Mouse (Mus musculus) telencephalon, adult 2 months (tissue): Measurements from ENCODE around the gene Sectm1b.
A peak's percentile ranks its signal among the peaks of the same experiment; 100 is the strongest.

ENCODE experiments used
- DNase-seq: peaks from one replicate; pipeline ENCODE4 v3.0.0-alpha.2; 2011; ENCODE audit warnings: low read depth, low spot score

Sectm1b gene

DNA sequence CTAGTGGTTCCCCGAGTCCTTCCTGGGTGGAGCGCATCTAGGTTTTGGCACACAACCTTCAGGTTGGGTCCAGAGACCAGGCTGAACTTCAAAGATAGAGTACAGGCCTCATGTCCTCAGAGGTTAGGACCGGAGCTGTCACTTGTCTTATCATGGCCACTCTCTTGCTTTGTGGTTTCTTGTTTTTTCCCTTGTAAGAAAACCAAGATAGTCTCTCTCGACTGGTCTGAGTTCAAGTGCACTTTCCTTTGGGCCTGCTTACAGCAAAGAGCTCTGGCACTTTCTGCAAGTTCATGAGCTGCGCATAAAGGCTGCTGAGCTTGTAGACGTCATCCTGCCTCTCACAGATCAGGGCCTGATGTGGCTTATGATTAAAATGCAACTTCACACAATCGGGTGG, 36.1 kb downstream of the Sectm1b start:
- no peak for DNase-seq

- no peak for DNase-seq
Observed at GRCm38 (mm10) chr11:121024163-121024562, 39.2 kb downstream of the Sectm1b start.

- no peak for DNase-seq
Observed at GRCm38 (mm10) chr11:121019501-121019900, 43.9 kb downstream of the Sectm1b start.

DNA sequence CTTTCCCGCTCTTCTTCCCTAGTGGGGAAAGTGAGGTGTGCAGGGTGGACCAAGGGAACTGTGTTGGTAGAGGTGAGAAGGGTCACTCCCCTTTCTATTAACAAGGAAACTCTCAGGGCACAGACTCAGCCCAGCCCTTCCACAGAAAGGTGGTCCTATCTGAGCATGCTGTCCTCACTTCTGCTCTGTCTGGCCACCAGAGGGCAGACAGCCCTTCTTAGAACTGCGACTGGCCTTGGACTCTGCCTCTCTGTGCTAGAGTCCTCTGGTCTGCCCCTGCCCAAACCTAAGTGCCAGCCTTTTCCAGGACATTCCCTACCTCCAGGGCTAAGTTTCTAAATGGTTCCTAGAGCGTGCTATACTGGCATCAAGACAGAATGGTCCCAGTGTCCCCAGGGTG, 45.7 kb downstream of the Sectm1b start:
- DNase-seq, result no peak

- no peak for DNase-seq
Observed at GRCm38 (mm10) chr11:121015472-121015871, 47.9 kb downstream of the Sectm1b start.

DNA sequence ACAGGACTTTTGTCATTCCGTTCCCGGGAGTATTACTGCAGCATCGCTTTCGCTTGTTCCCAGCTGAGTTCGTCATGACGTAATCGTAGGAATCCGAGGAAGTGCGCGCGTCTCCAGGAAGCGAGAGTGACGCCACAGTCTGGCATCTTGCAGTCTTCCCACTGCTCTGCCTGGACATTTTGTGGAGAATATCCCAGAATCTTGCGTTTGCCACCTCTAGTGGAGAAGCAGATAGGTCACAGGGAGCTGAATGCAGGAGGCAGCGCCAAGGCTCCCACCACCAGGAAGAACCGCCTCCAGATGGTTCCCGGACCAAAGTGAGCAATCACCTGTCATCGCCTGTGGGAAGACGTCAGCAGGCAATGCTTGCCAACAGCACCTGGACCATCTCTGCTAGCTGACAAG, 48.5 kb downstream of the Sectm1b start:
- peak; percentile 71 for DNase-seq

- no peak for DNase-seq
Observed at GRCm38 (mm10) chr11:121013656-121014055, 49.7 kb downstream of the Sectm1b start.

DNA sequence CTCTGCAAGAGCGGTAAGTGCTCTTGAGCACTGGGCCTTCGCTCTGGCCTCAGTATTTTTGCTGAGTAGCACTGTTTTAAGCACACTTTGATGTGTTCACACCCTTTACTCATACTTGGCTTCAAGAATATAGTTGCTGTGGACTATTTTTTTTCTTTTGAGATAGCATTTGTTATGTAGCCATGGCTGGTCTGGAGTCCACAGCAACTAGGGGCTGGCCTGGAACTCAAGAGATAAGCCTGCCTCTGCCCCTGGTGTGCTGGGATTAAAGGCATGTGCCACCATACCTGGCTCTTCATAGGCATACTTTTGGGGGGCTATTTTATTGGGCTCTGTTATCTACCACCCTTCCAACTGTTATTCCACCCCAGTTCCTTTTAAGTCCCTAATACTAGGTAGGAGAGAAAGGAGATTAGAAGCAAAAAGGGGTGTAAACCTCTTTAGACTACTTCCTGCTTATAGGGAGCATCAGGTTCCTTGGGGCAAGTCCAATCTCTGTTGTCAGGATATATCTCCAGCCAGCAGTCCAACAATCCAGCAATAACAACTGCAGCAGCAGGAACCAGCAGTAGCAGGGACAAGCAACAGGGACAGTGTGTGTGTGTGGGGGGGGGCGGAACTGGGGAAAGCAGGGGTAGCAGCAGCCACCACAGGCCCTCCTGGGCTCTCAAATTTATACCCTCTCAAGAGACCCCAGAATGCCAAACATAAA, 53.2 kb downstream of the Sectm1b start:
- no peak for DNase-seq

GRCm38 (mm10) chr11:121006184-121006583, 57.2 kb downstream of the Sectm1b start:
- no peak for DNase-seq

DNA sequence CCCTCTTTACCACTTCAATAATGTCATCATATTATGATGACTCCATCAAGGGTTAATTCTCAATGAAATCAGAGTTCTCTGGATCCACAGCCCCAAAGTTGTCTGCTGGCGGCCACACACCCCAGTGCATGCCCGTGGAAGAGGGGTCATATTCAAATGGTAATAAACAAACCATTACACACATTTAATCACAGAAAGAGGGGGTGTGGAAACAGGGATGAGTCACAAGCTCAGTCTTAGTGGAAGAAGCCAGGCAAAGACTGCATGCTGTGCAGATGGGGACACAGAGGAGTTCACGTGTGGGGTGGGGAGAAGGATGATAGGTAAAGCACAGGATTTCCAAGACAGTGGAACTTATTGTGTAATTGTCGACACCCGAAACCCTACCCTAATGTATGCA, 59.1 kb downstream of the Sectm1b start:
- DNase-seq, result no peak
